Mouse (Mus musculus): ENCODE results near the gene Zfp592. TPM values are rescaled to one million over a fixed set of nuclear protein-coding genes. Genes with fewer than 3 reads are reported as not detected.

The Zfp592 gene
- polyA plus RNA-seq, 1 experiment from 2014 or later = 8.9 TPM

GRCm38 (mm10) chr7:81078740-81079139 lies 85.3 kb downstream of the Zfp592 start:
- Histone ChIP-seq H3K36me3 (ENCODE audit: control insufficient read depth, insufficient read depth, low read length) (no peaks in the 10 kb centered on the region), H3K27ac (ENCODE audit: low read depth, low read length) (no peak overlapping the region), H3K4me3 (ENCODE audit: low read depth, low read length) (no peak overlapping the region), H3K4me2 (ENCODE audit: low read depth, low read length) (no peak overlapping the region), H3K9ac (replicated peaks; ENCODE audit: low read depth, low read length) (no peak overlapping the region), H3K27me3 (ENCODE audit: control insufficient read depth, insufficient read depth, low read length) (no peaks in the 10 kb centered on the region), H3K9me3 (ENCODE audit: control insufficient read depth, low read length) (no peaks in the 10 kb centered on the region), H3K4me1 (ENCODE audit: control insufficient read depth, insufficient read depth, low read length) (no peaks in the 10 kb centered on the region)
- no peak for ATAC-seq (ENCODE audit: low read depth)
- WGBS = 89% methylated on average over 6 of the region's 6 CpGs

GRCm38 (mm10) chr7:81093420-81093965 lies 100.0 kb downstream of the Zfp592 start:
- Histone ChIP-seq H3K9ac (replicated peaks; ENCODE audit: low read depth, low read length) (no peak overlapping the region), H3K27ac (ENCODE audit: low read depth, low read length) (no peak overlapping the region), H3K4me3 (ENCODE audit: low read depth, low read length) (no peak overlapping the region), H3K4me1 (ENCODE audit: control insufficient read depth, insufficient read depth, low read length) (no peaks in the 10 kb centered on the region), H3K36me3 (ENCODE audit: control insufficient read depth, insufficient read depth, low read length) (no peaks in the 10 kb centered on the region), H3K4me2 (ENCODE audit: low read depth, low read length) (no peak overlapping the region), H3K27me3 (ENCODE audit: control insufficient read depth, insufficient read depth, low read length) (no peaks in the 10 kb centered on the region), H3K9me3 (ENCODE audit: control insufficient read depth, low read length) (no peaks in the 10 kb centered on the region)
- no peak for ATAC-seq (ENCODE audit: low read depth)
- 55% methylated on average over 18 of the region's 18 CpGs for WGBS

- no peak for ATAC-seq (ENCODE audit: low read depth)
- H3K4me3 ChIP-seq (ENCODE audit: low read depth, low read length) = no peak overlapping the region
- no peaks in the 10 kb centered on the region for H3K36me3 ChIP-seq (ENCODE audit: control insufficient read depth, insufficient read depth, low read length)
- H3K27ac ChIP-seq (ENCODE audit: low read depth, low read length) = no peak overlapping the region
- H3K4me2 ChIP-seq (ENCODE audit: low read depth, low read length) = no peak overlapping the region
- no peaks in the 10 kb centered on the region for H3K4me1 ChIP-seq (ENCODE audit: control insufficient read depth, insufficient read depth, low read length)
- no peak overlapping the region for H3K9ac ChIP-seq (replicated peaks; ENCODE audit: low read depth, low read length)
- no peaks in the 10 kb centered on the region for H3K27me3 ChIP-seq (ENCODE audit: control insufficient read depth, insufficient read depth, low read length)
- no peaks in the 10 kb centered on the region for H3K9me3 ChIP-seq (ENCODE audit: control insufficient read depth, low read length)
- 75% methylated on average over 6 of the region's 6 CpGs for WGBS
Measured at GRCm38 (mm10) chr7:81094104-81094757, 100.8 kb downstream of the Zfp592 start.

Other genes with a start within 250 kb of the Zfp592 start
- 15.8 and 23.1 TPM in 2 replicates for gene Iqgap1, start 167.7 kb upstream of the Zfp592 start, polyA plus RNA-seq (2014; fragmentation: Nextera tagmentation; extraction: Ambion mirVana)
- gene Zscan2, start 132.8 kb upstream of the Zfp592 start, polyA plus RNA-seq (2014; fragmentation: Nextera tagmentation; extraction: Ambion mirVana) = 4.5 and 4.9 TPM in 2 replicates
- gene Wdr73, start 92.4 kb upstream of the Zfp592 start, polyA plus RNA-seq (2014; fragmentation: Nextera tagmentation; extraction: Ambion mirVana) = 31.4 and 32.1 TPM in 2 replicates
- gene Nmb, start 88.6 kb upstream of the Zfp592 start, polyA plus RNA-seq (2014; fragmentation: Nextera tagmentation; extraction: Ambion mirVana) = 4.9 and 6.3 TPM in 2 replicates
- gene Sec11a, start 45.9 kb upstream of the Zfp592 start, polyA plus RNA-seq (2014; fragmentation: Nextera tagmentation; extraction: Ambion mirVana) = 128 and 155 TPM in 2 replicates
- gene Alpk3, start 63.9 kb downstream of the Zfp592 start, polyA plus RNA-seq (2014; fragmentation: Nextera tagmentation; extraction: Ambion mirVana) = 0.05 and 0.17 TPM in 2 replicates
- not detected in 2 replicates for gene Slc28a1, start 121.1 kb downstream of the Zfp592 start, polyA plus RNA-seq (2014; fragmentation: Nextera tagmentation; extraction: Ambion mirVana)
- gene Pde8a, start 219.9 kb downstream of the Zfp592 start, polyA plus RNA-seq (2014; fragmentation: Nextera tagmentation; extraction: Ambion mirVana) = 1.8 and 3.3 TPM in 2 replicates